Mouse (Mus musculus) ES-Bruce4 (cell line): Measurements from ENCODE around the gene Traip.

Experiments
- CTCF ChIP-seq: IDR thresholded peaks from one replicate; pipeline ENCODE4 v1.8.1; 2011; ENCODE audit warnings: low read depth, low read length
- POLR2A ChIP-seq: IDR thresholded peaks from one replicate; pipeline ENCODE4 v1.8.1; 2011; ENCODE audit warnings: low read length; ENCODE audit not compliant: insufficient read depth

DNA sequence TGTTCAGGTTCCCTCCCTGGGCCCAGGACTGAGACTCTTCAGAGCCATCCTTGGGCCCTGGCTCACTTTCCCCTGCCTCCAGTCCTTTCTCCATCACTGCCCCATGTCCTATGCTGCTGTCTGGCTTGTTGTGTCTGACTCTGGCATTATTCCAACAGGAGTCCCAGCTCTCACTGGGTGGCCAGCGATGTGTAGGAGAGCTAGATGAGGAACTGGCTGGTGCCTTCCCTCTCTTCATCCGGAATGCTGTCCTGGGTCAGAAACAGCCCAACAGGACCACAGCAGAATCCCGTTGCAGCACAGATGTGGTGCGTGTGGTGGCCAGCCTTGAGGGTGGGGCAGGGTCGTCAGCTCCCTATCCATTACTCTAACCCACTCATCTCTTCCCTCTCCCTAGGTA is 20.4 kb downstream of the Traip start:
- TF ChIP-seq CTCF (no peak), POLR2A (no peak)
